Mouse (Mus musculus): ENCODE results near the gene Ncoa5. TPM values are rescaled to one million over a fixed set of nuclear protein-coding genes. Genes with fewer than 3 reads are reported as not detected.

The Ncoa5 gene
- polyA plus RNA-seq, 1 experiment from 2014 or later: 34.1 TPM

- 93% methylated on average over 5 of the region's 5 CpGs for WGBS
- H3K27me3 ChIP-seq (ENCODE audit: control insufficient read depth, insufficient read depth, low read length): no peaks in the 10 kb centered on the region
- no peak overlapping the region for H3K27ac ChIP-seq (replicated peaks in 1 of 2; ENCODE audit: control insufficient read depth in 1 of 2, insufficient read depth in 1 of 2, low read depth in 2 of 2, low read length in 2 of 2)
- no peak for ATAC-seq (ENCODE audit: insufficient number of reproducible peaks, insufficient read depth, low FRiP score, low read depth)
- no peaks in the 10 kb centered on the region for H3K4me1 ChIP-seq (ENCODE audit: control insufficient read depth in 2 of 2, insufficient read depth in 2 of 2, low read length in 2 of 2)
- H3K4me2 ChIP-seq (ENCODE audit: low read length): no peak overlapping the region
- no peaks in the 10 kb centered on the region for H3K9me3 ChIP-seq (ENCODE audit: control insufficient read depth, low read length)
- H3K36me3 ChIP-seq (ENCODE audit: control insufficient read depth, insufficient read depth, low read length): peaks cover 52% of the 10 kb centered on the region
- no peak overlapping the region for H3K9ac ChIP-seq (ENCODE audit: low read length)
- no peak overlapping the region for H3K4me3 ChIP-seq (ENCODE audit: control insufficient read depth in 1 of 2, insufficient read depth in 1 of 2, low read depth in 1 of 2, low read length in 2 of 2)
Measured at GRCm38 (mm10) chr2:165014935-165015334, 19.7 kb downstream of the Ncoa5 start.

- peaks cover 78% of the 10 kb centered on the region for H3K36me3 ChIP-seq (ENCODE audit: control insufficient read depth, insufficient read depth, low read length)
- H3K4me2 ChIP-seq (ENCODE audit: low read length): no peak overlapping the region
- WGBS: 68% methylated on average over 10 of the region's 10 CpGs
Measured at GRCm38 (mm10) chr2:165010351-165010750, 24.3 kb downstream of the Ncoa5 start.

DNA sequence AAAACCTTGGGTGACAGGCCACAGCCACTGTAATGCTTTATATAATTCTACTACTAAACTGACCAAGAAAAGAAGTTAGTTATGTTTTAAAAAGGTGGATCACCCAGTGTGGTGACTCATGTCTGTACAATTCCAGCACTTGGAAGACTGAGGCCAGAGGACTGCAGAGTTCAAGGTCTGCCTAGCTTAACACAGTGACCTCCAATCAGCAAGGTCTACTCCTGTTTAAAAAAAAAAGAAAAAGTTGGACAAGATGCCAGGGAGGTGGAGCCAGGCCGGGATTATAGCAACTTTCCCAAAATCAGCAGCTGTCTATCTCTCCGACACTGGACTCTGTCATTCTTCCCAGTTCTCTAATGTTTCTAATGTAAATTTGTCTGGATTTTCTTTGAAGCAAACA lies 25.1 kb downstream of the Ncoa5 start:
- H3K27ac ChIP-seq (replicated peaks in 1 of 2; ENCODE audit: control insufficient read depth in 1 of 2, insufficient read depth in 1 of 2, low read depth in 2 of 2, low read length in 2 of 2): no peak overlapping the region
- H3K4me3 ChIP-seq (ENCODE audit: control insufficient read depth in 1 of 2, insufficient read depth in 1 of 2, low read depth in 1 of 2, low read length in 2 of 2): no peak overlapping the region
- no peaks in the 10 kb centered on the region for H3K27me3 ChIP-seq (ENCODE audit: control insufficient read depth, insufficient read depth, low read length)
- H3K36me3 ChIP-seq (ENCODE audit: control insufficient read depth, insufficient read depth, low read length): peaks cover 86% of the 10 kb centered on the region
- H3K4me2 ChIP-seq (ENCODE audit: low read length): no peak overlapping the region
- H3K9ac ChIP-seq (ENCODE audit: low read length): no peak overlapping the region
- no peak for ATAC-seq (ENCODE audit: insufficient number of reproducible peaks, insufficient read depth, low FRiP score, low read depth)
- no peaks in the 10 kb centered on the region for H3K4me1 ChIP-seq (ENCODE audit: control insufficient read depth in 2 of 2, insufficient read depth in 2 of 2, low read length in 2 of 2)
- no peaks in the 10 kb centered on the region for H3K9me3 ChIP-seq (ENCODE audit: control insufficient read depth, low read length)
- WGBS: 82% methylated on average over 2 of the region's 2 CpGs

More at GRCm38 (mm10) chr2:165010351-165010750, 24.3 kb downstream of the Ncoa5 start:
- Histone ChIP-seq H3K9ac (ENCODE audit: low read length) (no peak overlapping the region), H3K4me1 (ENCODE audit: control insufficient read depth in 2 of 2, insufficient read depth in 2 of 2, low read length in 2 of 2) (no peaks in the 10 kb centered on the region), H3K9me3 (ENCODE audit: control insufficient read depth, low read length) (no peaks in the 10 kb centered on the region), H3K4me3 (ENCODE audit: control insufficient read depth in 1 of 2, insufficient read depth in 1 of 2, low read depth in 1 of 2, low read length in 2 of 2) (no peak overlapping the region), H3K27ac (replicated peaks in 1 of 2; ENCODE audit: control insufficient read depth in 1 of 2, insufficient read depth in 1 of 2, low read depth in 2 of 2, low read length in 2 of 2) (no peak overlapping the region), H3K27me3 (ENCODE audit: control insufficient read depth, insufficient read depth, low read length) (no peaks in the 10 kb centered on the region)
- ATAC-seq (ENCODE audit: insufficient number of reproducible peaks, insufficient read depth, low FRiP score, low read depth): no peak

DNA sequence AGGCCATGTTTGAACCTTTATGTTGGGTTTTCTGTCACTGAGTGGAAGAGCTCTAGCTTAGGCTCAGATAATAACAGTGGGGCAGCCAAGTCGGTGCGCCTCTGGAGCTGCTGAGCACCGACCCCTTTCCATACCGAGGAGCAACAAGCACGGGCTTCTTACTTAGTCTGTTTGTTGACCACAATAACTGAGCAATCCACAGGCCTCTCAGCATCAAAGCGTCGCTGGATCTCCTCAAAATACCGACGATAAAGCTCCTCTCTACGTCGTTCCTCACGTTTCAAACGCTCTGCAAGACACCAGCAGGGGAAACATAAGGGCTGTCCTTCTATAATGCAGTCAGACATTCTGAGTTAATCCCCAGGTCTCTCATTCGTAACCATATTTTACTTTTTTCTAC lies 25.5 kb downstream of the Ncoa5 start:
- WGBS: 94% methylated on average over 14 of the region's 14 CpGs
- no peak overlapping the region for H3K4me2 ChIP-seq (ENCODE audit: low read length)
- H3K27me3 ChIP-seq (ENCODE audit: control insufficient read depth, insufficient read depth, low read length): no peaks in the 10 kb centered on the region
- no peak for ATAC-seq (ENCODE audit: insufficient number of reproducible peaks, insufficient read depth, low FRiP score, low read depth)
- H3K4me3 ChIP-seq (ENCODE audit: control insufficient read depth in 1 of 2, insufficient read depth in 1 of 2, low read depth in 1 of 2, low read length in 2 of 2): no peak overlapping the region
- H3K4me1 ChIP-seq (ENCODE audit: control insufficient read depth in 2 of 2, insufficient read depth in 2 of 2, low read length in 2 of 2): no peaks in the 10 kb centered on the region
- no peak overlapping the region for H3K27ac ChIP-seq (replicated peaks in 1 of 2; ENCODE audit: control insufficient read depth in 1 of 2, insufficient read depth in 1 of 2, low read depth in 2 of 2, low read length in 2 of 2)
- H3K9ac ChIP-seq (ENCODE audit: low read length): no peak overlapping the region
- H3K36me3 ChIP-seq (ENCODE audit: control insufficient read depth, insufficient read depth, low read length): peaks cover 90% of the 10 kb centered on the region
- H3K9me3 ChIP-seq (ENCODE audit: control insufficient read depth, low read length): no peaks in the 10 kb centered on the region

- Histone ChIP-seq H3K27ac (replicated peaks in 1 of 2; ENCODE audit: control insufficient read depth in 1 of 2, insufficient read depth in 1 of 2, low read depth in 2 of 2, low read length in 2 of 2) (no peak overlapping the region), H3K4me3 (ENCODE audit: control insufficient read depth in 1 of 2, insufficient read depth in 1 of 2, low read depth in 1 of 2, low read length in 2 of 2) (no peak overlapping the region), H3K4me1 (ENCODE audit: control insufficient read depth in 2 of 2, insufficient read depth in 2 of 2, low read length in 2 of 2) (no peaks in the 10 kb centered on the region), H3K27me3 (ENCODE audit: control insufficient read depth, insufficient read depth, low read length) (no peaks in the 10 kb centered on the region), H3K9me3 (ENCODE audit: control insufficient read depth, low read length) (no peaks in the 10 kb centered on the region), H3K4me2 (ENCODE audit: low read length) (no peak overlapping the region), H3K36me3 (ENCODE audit: control insufficient read depth, insufficient read depth, low read length) (peaks cover 100% of the 10 kb centered on the region), H3K9ac (ENCODE audit: low read length) (no peak overlapping the region)
- ATAC-seq (ENCODE audit: insufficient number of reproducible peaks, insufficient read depth, low FRiP score, low read depth): no peak
- 97% methylated on average over 1 of the region's 1 CpGs for WGBS
Measured at GRCm38 (mm10) chr2:165007986-165008385, 26.7 kb downstream of the Ncoa5 start.

GRCm38 (mm10) chr2:165006813-165007212 lies 27.9 kb downstream of the Ncoa5 start:
- H3K27me3 ChIP-seq (ENCODE audit: control insufficient read depth, insufficient read depth, low read length): no peaks in the 10 kb centered on the region
- H3K4me2 ChIP-seq (ENCODE audit: low read length): no peak overlapping the region
- H3K27ac ChIP-seq (replicated peaks in 1 of 2; ENCODE audit: control insufficient read depth in 1 of 2, insufficient read depth in 1 of 2, low read depth in 2 of 2, low read length in 2 of 2): no peak overlapping the region
- H3K4me1 ChIP-seq (ENCODE audit: control insufficient read depth in 2 of 2, insufficient read depth in 2 of 2, low read length in 2 of 2): no peaks in the 10 kb centered on the region
- no peak overlapping the region for H3K4me3 ChIP-seq (ENCODE audit: control insufficient read depth in 1 of 2, insufficient read depth in 1 of 2, low read depth in 1 of 2, low read length in 2 of 2)
- no peak for ATAC-seq (ENCODE audit: insufficient number of reproducible peaks, insufficient read depth, low FRiP score, low read depth)
- no peaks in the 10 kb centered on the region for H3K9me3 ChIP-seq (ENCODE audit: control insufficient read depth, low read length)
- 92% methylated on average over 4 of the region's 4 CpGs for WGBS
- H3K36me3 ChIP-seq (ENCODE audit: control insufficient read depth, insufficient read depth, low read length): peaks cover 100% of the 10 kb centered on the region
- H3K9ac ChIP-seq (ENCODE audit: low read length): no peak overlapping the region

GRCm38 (mm10) chr2:165004237-165004636 lies 30.4 kb downstream of the Ncoa5 start:
- H3K27me3 ChIP-seq (ENCODE audit: control insufficient read depth, insufficient read depth, low read length): peaks cover 1% of the 10 kb centered on the region
- H3K4me3 ChIP-seq (ENCODE audit: control insufficient read depth in 1 of 2, insufficient read depth in 1 of 2, low read depth in 1 of 2, low read length in 2 of 2): no peak overlapping the region
- H3K27ac ChIP-seq (replicated peaks in 1 of 2; ENCODE audit: control insufficient read depth in 1 of 2, insufficient read depth in 1 of 2, low read depth in 2 of 2, low read length in 2 of 2): no peak overlapping the region
- no peak overlapping the region for H3K4me2 ChIP-seq (ENCODE audit: low read length)
- ATAC-seq (ENCODE audit: insufficient number of reproducible peaks, insufficient read depth, low FRiP score, low read depth): no peak
- H3K36me3 ChIP-seq (ENCODE audit: control insufficient read depth, insufficient read depth, low read length): peaks cover 100% of the 10 kb centered on the region
- H3K9me3 ChIP-seq (ENCODE audit: control insufficient read depth, low read length): no peaks in the 10 kb centered on the region
- 88% methylated on average over 10 of the region's 10 CpGs for whole genome bisulfite sequencing
- no peaks in the 10 kb centered on the region for H3K4me1 ChIP-seq (ENCODE audit: control insufficient read depth in 2 of 2, insufficient read depth in 2 of 2, low read length in 2 of 2)
- H3K9ac ChIP-seq (ENCODE audit: low read length): no peak overlapping the region

- peaks cover 0 to 8% of the 10 kb centered on the region in 2 experiments; a peak in 3 of 4 replicates for H3K4me1 ChIP-seq (ENCODE audit: control insufficient read depth in 2 of 2, insufficient read depth in 2 of 2, low read length in 2 of 2)
- no peak overlapping the region for H3K4me3 ChIP-seq (ENCODE audit: control insufficient read depth in 1 of 2, insufficient read depth in 1 of 2, low read depth in 1 of 2, low read length in 2 of 2)
- H3K27ac ChIP-seq (replicated peaks in 1 of 2; ENCODE audit: control insufficient read depth in 1 of 2, insufficient read depth in 1 of 2, low read depth in 2 of 2, low read length in 2 of 2): no peak overlapping the region
- no peak overlapping the region for H3K4me2 ChIP-seq (ENCODE audit: low read length)
- H3K9ac ChIP-seq (ENCODE audit: low read length): no peak overlapping the region
- peaks cover 12% of the 10 kb centered on the region for H3K27me3 ChIP-seq (ENCODE audit: control insufficient read depth, insufficient read depth, low read length)
- ATAC-seq (ENCODE audit: insufficient number of reproducible peaks, insufficient read depth, low FRiP score, low read depth): no peak
- H3K36me3 ChIP-seq (ENCODE audit: control insufficient read depth, insufficient read depth, low read length): peaks cover 93% of the 10 kb centered on the region
- WGBS: 91% methylated on average over 3 of the region's 3 CpGs
- no peaks in the 10 kb centered on the region for H3K9me3 ChIP-seq (ENCODE audit: control insufficient read depth, low read length)
Measured at GRCm38 (mm10) chr2:165003108-165003507, 31.6 kb downstream of the Ncoa5 start.

All from heart, embryonic 14.5 days (tissue).